Mouse (Mus musculus) heart, postnatal 0 days (tissue): ENCODE measurements around the gene 1500015O10Rik.

Source experiments
- CTCF ChIP-seq: IDR thresholded peaks from 2 replicates; pipeline ENCODE4 v1.5.1; 2016; ENCODE audit warnings: antibody characterized with exemption, control low read depth, low read depth
- EP300 ChIP-seq: IDR thresholded peaks from 2 replicates; pipeline ENCODE4 v1.6.1; 2016; ENCODE audit warnings: antibody characterized with exemption, low read depth

DNA sequence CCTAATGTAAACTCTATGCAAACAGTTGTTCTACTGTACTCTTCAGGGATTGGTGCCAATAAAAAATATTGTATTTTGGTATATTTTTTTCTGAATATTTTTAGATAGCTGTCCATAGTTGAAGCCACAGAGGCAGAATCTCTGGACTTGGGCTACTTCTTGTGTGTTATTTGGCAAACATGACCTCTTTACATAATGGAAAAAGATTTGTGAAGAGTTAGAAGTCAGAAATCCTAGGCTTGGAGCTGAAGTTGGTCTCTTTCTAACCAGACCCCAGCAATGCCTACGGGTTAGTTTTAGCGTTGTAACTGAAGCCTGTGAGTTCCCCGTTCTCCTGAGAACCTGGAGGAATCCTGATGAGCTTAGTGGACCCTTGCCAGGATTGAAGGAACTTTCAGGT lies 36.3 kb upstream of the 1500015O10Rik start:
- TF ChIP-seq CTCF (no peak), EP300 (no peak)
